Mouse (Mus musculus) heart, embryonic 12.5 days (tissue): ENCODE results near the gene Rab3gap2. TPM values are rescaled to one million over a fixed set of nuclear protein-coding genes. Genes with fewer than 3 reads are reported as not detected.

ENCODE experiments used
- ATAC-seq: fragments of 200-750 bp; cut with Nextera tagmentation; 2 replicates; pipeline ENCODE4 v1.8.0; 2017; ENCODE audit warnings: moderate TSS enrichment, moderate library complexity; ENCODE audit not compliant: insufficient number of reproducible peaks, low FRiP score
- H3K27ac ChIP-seq: fragments of 300-500 bp; sonication (generic); 2 replicates; pipeline ENCODE4 v1.5.1; 2016; ENCODE audit warnings: mild to moderate bottlenecking, moderate library complexity; ENCODE audit not compliant: poor library complexity, severe bottlenecking
- H3K27me3 ChIP-seq: fragments of 300-500 bp; sonication (generic); replicated peaks from 2 replicates; pipeline ENCODE4 v1.6.1; 2016; ENCODE audit warnings: mild to moderate bottlenecking, moderate library complexity
- H3K36me3 ChIP-seq: fragments of 300-500 bp; sonication (generic); 2 replicates; pipeline ENCODE4 v1.6.1; 2016; ENCODE audit warnings: mild to moderate bottlenecking, moderate library complexity
- H3K4me1 ChIP-seq: fragments of 300-500 bp; sonication (generic); replicated peaks from 2 replicates; pipeline ENCODE4 v1.6.1; 2016; ENCODE audit warnings: mild to moderate bottlenecking
- H3K4me2 ChIP-seq: fragments of 300-500 bp; sonication (generic); 2 replicates; pipeline ENCODE4 v1.6.1; 2016; ENCODE audit warnings: mild to moderate bottlenecking, moderate library complexity
- H3K4me3 ChIP-seq: fragments of 300-500 bp; sonication (generic); 2 replicates; pipeline ENCODE4 v1.5.1; 2016; ENCODE audit warnings: mild to moderate bottlenecking
- H3K9ac ChIP-seq: fragments of 300-500 bp; sonication (generic); 2 replicates; pipeline ENCODE4 v1.6.1; 2016; ENCODE audit warnings: mild to moderate bottlenecking, moderate library complexity
- H3K9me3 ChIP-seq: fragments of 300-500 bp; sonication (generic); replicated peaks from 2 replicates; pipeline ENCODE4 v1.6.1; 2016; ENCODE audit warnings: mild to moderate bottlenecking, moderate library complexity
- whole genome bisulfite sequencing: fragments of 180-500 bp; shearing (Covaris S2); methylation state at CpG from one replicate; pipeline ENCODE4 v1.1.7; 2016; 5-methylcytosine and 5-hydroxymethylcytosine counted together
- polyA plus RNA-seq: library from polyadenylated mRNA; unstranded; fragments of >200 nt; fragmentation: Nextera tagmentation; extraction: Ambion mirVana; gene quantifications from 2 replicates; pipeline ENCODE4 v1.2.1, GENCODE M21; 2016

Rab3gap2 gene
- 19.0 and 19.1 TPM in 2 replicates for polyA plus RNA-seq

DNA sequence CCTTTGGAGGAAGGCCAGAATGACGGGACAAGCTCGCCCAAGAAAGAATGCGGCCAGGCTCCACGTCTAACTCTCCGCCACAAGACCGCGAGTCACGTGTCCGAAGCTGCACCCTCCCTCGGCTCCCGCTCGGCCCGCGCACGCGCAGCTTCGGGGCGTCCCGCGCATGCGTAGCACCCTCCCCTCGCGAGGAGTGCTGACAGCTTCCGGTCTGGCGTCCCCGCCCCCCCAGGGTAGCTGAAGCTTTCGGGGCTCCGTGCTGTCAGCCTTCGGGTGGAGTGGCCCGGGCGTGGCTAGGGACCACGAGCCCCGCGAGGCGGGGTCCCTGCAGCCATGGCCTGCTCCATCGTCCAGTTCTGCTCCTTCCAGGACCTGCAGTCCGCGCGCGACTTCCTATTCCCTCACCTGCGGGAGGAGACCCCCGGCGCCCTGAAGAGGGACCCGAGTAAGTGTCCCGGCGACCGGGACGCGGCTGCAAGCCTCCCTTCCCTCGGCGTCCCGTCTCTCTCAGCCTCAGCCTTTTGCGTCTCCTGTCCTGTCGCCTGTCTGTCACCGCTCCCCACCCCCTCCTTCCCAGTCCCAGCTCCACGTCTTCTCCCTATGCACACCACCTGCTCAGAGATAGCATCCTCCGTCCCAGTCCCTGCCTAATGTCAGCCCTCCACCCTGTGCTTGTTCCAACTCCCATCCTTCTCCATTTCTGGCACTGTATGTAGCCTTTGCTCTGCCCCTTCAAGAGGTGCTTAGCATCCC, at the start of gene Rab3gap2:
Gene Rab3gap2 (plus strand): TSS at position 209 of the 753 bp plus-strand sequence.
- peak within 1 kb of the TSS; percentile 82 for H3K4me2 ChIP-seq
- WGBS = under 1% methylated on average over 57 of the region's 57 CpGs
- ATAC-seq = peak; percentile 97

DNA sequence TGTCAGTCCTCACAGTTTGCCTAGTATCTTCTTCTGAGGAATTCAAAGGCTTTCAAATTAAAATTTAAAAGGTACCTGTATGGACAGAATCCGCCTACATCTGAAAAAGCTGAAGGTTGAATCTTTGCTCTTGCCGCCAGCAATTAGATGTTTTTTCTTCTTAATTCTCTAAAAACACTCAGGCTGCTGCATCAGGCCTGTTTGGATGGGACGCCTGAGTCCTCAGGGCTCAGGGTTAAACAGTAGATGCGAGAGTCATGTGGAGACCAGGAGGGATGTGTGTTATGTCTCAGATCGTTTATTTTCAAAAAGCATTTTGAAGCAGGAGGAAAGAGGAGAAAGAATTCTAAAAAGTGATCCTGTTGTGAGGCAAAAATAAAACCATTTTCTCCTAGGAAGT, 30.3 kb upstream of the Rab3gap2 start:
- no peak overlapping the region for H3K4me2 ChIP-seq
- no peak overlapping the region for H3K27ac ChIP-seq
- no peaks in the 10 kb centered on the region for H3K4me1 ChIP-seq
- no peak overlapping the region for H3K9ac ChIP-seq
- 82% methylated on average over 5 of the region's 5 CpGs for WGBS
- H3K9me3 ChIP-seq = peaks cover 4% of the 10 kb centered on the region; the same call in 1 of the 2 replicates
- H3K27me3 ChIP-seq = no peaks in the 10 kb centered on the region
- H3K4me3 ChIP-seq = no peak overlapping the region
- ATAC-seq = no peak
- H3K36me3 ChIP-seq = no peaks in the 10 kb centered on the region

More for the DNA sequence above, at the start of gene Rab3gap2:
- no peaks in the 10 kb centered on the region for H3K9me3 ChIP-seq
- H3K27me3 ChIP-seq = 0 out of 2 replicates have a peak, but pooled peaks cover 6% of the 10 kb centered on the region
- H3K36me3 ChIP-seq = 0 out of 2 replicates have a peak, but pooled peaks cover 2% of the 10 kb centered on the region
- peak within 1 kb of the TSS; percentile 82 for H3K27ac ChIP-seq
- H3K4me1 ChIP-seq = peaks cover 7% of the 10 kb centered on the region
- H3K9ac ChIP-seq = peak within 1 kb of the TSS; percentile 93
- H3K4me3 ChIP-seq = peak within 1 kb of the TSS; percentile 86

DNA sequence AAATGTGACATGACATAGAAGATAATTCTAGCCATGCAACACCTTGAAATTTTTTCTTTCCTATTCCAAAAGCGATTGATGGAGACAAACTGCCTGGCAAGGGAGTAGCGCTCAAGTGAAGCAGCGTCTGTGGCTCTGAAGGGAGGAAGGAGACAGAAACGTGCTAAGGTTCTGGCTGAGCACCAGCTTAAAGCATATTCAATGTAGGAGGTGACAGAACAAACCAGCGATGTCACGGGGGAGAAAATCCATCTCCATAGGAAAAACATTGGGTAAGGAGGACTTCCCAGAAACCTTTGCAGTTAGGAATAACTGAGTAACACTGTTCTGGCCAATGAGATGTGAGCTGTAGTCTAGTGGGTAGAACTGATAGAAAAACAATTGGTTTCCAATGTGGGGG, 26.1 kb upstream of the Rab3gap2 start:
- no peaks in the 10 kb centered on the region for H3K36me3 ChIP-seq
- no peak for ATAC-seq

DNA sequence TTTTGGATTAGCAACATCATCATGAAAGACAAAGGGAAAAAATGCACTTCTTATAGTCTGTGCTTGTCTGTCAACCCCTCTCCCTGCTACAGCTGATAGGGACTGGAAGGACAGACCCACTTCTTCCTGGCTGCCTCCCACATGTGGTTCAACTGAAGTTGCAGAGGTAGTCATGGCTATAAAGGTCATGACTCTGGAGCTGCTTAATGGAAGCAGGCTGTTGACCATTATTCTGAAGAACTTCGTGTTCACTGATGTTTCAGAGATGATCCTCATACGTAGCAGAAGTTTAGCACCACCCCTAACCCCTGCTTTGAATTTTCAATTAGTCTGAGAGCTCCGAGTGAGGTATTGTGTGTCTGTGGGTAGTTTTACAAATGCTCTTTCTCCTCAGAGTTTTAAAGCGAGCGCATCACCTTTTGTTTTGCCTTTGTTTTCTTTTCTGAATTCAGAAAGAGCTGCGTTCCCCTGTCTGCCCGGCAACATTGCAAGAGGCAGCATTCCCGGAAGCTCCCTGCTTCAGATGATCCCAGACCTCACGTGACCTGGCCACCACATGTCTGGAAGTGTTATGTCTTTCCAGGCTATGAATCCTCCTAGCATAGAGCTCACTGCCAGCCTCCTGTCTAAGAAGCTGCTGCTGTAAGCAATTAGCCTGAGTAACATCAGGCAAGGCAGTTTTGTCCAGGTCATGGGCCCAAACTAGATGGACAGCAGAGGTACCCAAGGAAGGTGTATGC, 20.2 kb upstream of the Rab3gap2 start:
- no peaks in the 10 kb centered on the region for H3K9me3 ChIP-seq
- no peak for ATAC-seq
- 70% methylated on average over 9 of the region's 9 CpGs for WGBS
- H3K4me3 ChIP-seq = no peak overlapping the region
- H3K27ac ChIP-seq = no peak overlapping the region
- 0 out of 2 replicates have a peak, but pooled peaks cover 4% of the 10 kb centered on the region for H3K27me3 ChIP-seq
- H3K36me3 ChIP-seq = no peaks in the 10 kb centered on the region
- no peak overlapping the region for H3K4me2 ChIP-seq
- H3K9ac ChIP-seq = no peak overlapping the region
- H3K4me1 ChIP-seq = no peaks in the 10 kb centered on the region

More for the DNA sequence above, 26.1 kb upstream of the Rab3gap2 start:
- 78% methylated on average over 6 of the region's 6 CpGs for WGBS
- Histone ChIP-seq H3K4me3 (no peak overlapping the region), H3K27ac (no peak overlapping the region), H3K9ac (no peak overlapping the region), H3K4me2 (no peak overlapping the region), H3K27me3 (0 out of 2 replicates have a peak, but pooled peaks cover 4% of the 10 kb centered on the region), H3K9me3 (peaks cover 4% of the 10 kb centered on the region; the same call in 1 of the 2 replicates), H3K4me1 (no peaks in the 10 kb centered on the region)

DNA sequence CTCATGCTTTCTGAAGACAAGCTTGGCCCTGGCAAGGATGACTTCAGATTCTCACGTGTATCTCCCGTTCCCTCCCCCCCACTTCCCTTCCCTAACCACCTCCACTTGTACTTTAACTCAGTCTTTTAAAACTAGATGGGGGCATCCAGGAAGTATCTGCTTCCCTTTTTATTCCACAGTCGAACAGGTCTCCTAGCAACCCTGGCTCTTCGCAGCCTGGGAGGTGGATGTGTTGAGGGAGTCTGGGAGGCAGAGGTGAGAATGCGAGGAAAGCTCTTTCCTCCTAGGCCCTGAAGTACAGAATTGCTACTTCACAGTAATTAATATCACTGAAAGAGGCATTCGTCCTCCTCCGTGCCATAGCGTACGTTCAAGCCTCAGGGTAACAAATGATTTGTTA, 18.4 kb upstream of the Rab3gap2 start:
- H3K9ac ChIP-seq = no peak overlapping the region
- no peak overlapping the region for H3K4me3 ChIP-seq
- H3K4me2 ChIP-seq = no peak overlapping the region
- 0 out of 2 replicates have a peak, but pooled peaks cover 4% of the 10 kb centered on the region for H3K27me3 ChIP-seq
- H3K9me3 ChIP-seq = no peaks in the 10 kb centered on the region
- 66% methylated on average over 9 of the region's 9 CpGs for WGBS
- no peak overlapping the region for H3K27ac ChIP-seq
- no peaks in the 10 kb centered on the region for H3K4me1 ChIP-seq
- H3K36me3 ChIP-seq = no peaks in the 10 kb centered on the region
- no peak for ATAC-seq

DNA sequence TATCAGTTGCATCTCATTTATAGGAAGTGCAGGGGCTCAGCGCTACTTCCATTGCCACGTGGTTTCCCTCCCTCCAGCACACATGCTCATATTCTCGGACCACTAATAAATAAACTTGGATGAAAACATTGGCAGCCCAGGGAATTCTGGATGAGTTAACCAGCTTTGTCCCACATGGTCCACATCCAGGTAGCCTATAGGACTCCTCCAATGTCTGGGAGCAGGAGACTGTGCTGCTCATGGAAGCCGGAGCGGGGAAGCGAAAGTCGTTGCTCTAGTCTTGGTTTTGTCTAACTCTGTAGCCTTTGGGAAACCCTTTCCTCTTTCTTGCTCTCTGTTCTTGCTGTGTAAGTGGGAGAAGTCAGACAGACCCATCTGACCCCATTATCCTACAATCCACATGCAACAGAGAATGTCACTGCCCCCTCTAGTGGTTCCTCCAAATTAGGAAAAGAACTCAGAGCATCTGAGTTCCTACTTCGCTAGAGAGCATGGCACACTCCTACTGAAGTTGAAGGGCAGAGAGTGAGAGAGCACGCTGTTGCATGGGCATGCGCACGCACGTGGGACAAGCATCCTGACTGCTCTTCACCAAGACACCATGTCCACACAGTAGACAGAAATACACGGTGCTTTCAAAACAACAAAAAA, 16.7 kb upstream of the Rab3gap2 start:
- Histone ChIP-seq H3K9ac (no peak overlapping the region), H3K27ac (no peak overlapping the region), H3K4me3 (no peak overlapping the region), H3K4me2 (no peak overlapping the region), H3K36me3 (no peaks in the 10 kb centered on the region), H3K4me1 (no peaks in the 10 kb centered on the region), H3K27me3 (no peaks in the 10 kb centered on the region), H3K9me3 (no peaks in the 10 kb centered on the region)
- no peak for ATAC-seq
- WGBS = 67% methylated on average over 13 of the region's 13 CpGs

DNA sequence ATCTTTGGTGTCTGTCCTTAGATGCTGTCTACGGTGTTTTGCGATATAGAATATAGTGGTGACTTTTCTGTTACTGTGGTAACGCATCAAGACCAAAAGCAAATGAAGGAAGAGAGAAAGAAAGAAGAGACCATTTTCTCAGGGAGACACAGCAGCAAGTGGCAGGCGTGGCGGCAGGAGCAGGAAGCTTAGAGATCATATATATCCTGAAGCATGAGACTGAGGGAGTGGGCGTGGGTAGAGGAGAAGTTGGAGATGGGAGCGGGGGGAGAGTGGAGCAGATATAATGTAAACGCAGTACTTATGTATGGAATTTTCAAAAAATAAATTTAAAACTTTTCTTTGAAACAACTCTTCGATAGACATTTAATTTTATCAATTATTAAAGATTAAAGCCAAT, 14.0 kb upstream of the Rab3gap2 start:
- WGBS = 84% methylated on average over 9 of the region's 9 CpGs
- no peak overlapping the region for H3K4me3 ChIP-seq
- H3K36me3 ChIP-seq = no peaks in the 10 kb centered on the region
- no peaks in the 10 kb centered on the region for H3K9me3 ChIP-seq
- H3K4me2 ChIP-seq = no peak overlapping the region
- no peaks in the 10 kb centered on the region for H3K4me1 ChIP-seq
- no peak overlapping the region for H3K9ac ChIP-seq
- no peak for ATAC-seq
- H3K27me3 ChIP-seq = peaks cover 4% of the 10 kb centered on the region; the same call in 1 of the 2 replicates
- H3K27ac ChIP-seq = no peak overlapping the region

DNA sequence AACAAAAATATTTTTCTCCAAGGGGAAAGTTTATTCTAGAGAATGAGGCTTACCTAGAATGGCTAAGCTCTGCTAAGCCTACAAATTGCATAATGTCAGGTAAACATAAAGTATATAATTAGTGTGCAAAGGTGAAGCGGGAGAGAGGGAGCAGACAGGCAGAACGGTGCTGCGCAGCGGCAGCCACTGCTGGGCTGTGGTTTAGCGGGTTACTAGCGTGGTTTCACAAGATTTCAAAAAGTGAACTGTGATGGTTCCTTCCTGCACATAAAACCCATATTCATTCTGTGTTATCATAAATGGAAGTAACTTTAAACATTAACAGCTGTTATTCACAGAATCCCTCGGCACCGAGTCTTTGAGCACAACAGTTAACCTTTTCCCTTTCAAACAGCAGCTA, 11.8 kb upstream of the Rab3gap2 start:
- no peaks in the 10 kb centered on the region for H3K36me3 ChIP-seq
- H3K9ac ChIP-seq = no peak overlapping the region
- H3K27me3 ChIP-seq = peaks cover 8% of the 10 kb centered on the region; the same call in 1 of the 2 replicates
- H3K4me2 ChIP-seq = no peak overlapping the region
- WGBS = 85% methylated on average over 8 of the region's 8 CpGs
- no peak overlapping the region for H3K4me3 ChIP-seq
- no peak overlapping the region for H3K27ac ChIP-seq
- H3K9me3 ChIP-seq = no peaks in the 10 kb centered on the region
- no peaks in the 10 kb centered on the region for H3K4me1 ChIP-seq
- no peak for ATAC-seq

DNA sequence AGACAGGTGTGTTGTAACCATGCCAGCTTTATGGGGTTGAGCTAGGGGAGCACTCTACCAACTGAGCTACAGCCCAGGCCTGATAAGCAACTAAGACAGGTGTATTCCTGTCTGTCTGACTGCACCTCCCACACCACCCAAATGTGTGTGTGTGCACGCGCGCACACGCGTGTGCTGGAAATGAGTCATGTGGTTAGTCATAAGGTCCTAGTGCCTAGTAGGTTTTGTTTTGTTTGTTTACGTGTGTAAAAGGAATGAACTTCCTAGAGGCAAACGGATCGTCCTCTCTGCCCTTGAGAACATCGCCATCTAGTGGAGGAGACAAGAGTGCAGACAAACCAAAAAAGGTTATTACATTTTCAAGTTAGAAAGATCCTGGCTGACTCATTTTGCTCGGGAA, 10.4 kb upstream of the Rab3gap2 start:
- Histone ChIP-seq H3K4me2 (peak overlapping the region; percentile 48; the same call in 1 of the 2 replicates), H3K9ac (no peak overlapping the region), H3K27me3 (peaks cover 8% of the 10 kb centered on the region; the same call in 1 of the 2 replicates), H3K4me3 (no peak overlapping the region), H3K36me3 (no peaks in the 10 kb centered on the region), H3K9me3 (no peaks in the 10 kb centered on the region), H3K4me1 (no peaks in the 10 kb centered on the region), H3K27ac (no peak overlapping the region)
- WGBS = 12% methylated on average over 10 of the region's 10 CpGs
- ATAC-seq = no peak

DNA sequence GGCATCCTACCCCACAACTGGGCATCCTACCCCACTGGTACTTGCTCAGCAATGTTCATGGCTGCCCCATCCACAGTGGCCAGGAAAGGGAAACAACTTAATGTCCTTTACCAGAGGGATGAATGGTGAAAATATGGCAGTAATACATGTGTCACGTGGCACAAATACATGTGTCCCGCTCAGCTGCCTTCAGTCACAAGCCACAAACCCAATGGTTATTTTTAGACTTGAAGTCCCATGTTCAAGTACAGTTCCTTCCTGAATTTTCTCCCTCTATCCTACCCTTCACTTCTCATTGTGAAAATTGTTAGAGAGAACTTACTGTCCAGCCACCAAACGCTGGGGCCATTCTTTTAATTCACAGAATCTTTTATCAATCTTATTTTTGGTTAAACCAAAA, 7.6 kb upstream of the Rab3gap2 start:
- no peak overlapping the region for H3K27ac ChIP-seq
- no peaks in the 10 kb centered on the region for H3K36me3 ChIP-seq
- ATAC-seq = no peak
- no peak overlapping the region for H3K4me2 ChIP-seq
- H3K4me3 ChIP-seq = no peak overlapping the region
- H3K27me3 ChIP-seq = peaks cover 14% of the 10 kb centered on the region; the same call in 1 of the 2 replicates
- 66% methylated on average over 3 of the region's 3 CpGs for WGBS
- H3K4me1 ChIP-seq = no peaks in the 10 kb centered on the region; the same call in 1 of the 2 replicates
- H3K9ac ChIP-seq = no peak overlapping the region
- H3K9me3 ChIP-seq = no peaks in the 10 kb centered on the region
